Mouse (Mus musculus) cortical plate, adult 2 months (tissue): ENCODE results near the gene Lamtor1.

Experiments
- CTCF ChIP-seq: fragments of 200-500 bp; IDR thresholded peaks from 2 replicates; pipeline ENCODE4 v1.5.1; 2011; ENCODE audit warnings: mild to moderate bottlenecking, control low read depth, low read length; ENCODE audit not compliant: insufficient read depth; ENCODE audit errors: extremely low read depth
- POLR2A ChIP-seq: fragments of 200-500 bp; IDR thresholded peaks from 2 replicates; pipeline ENCODE4 v1.6.1; 2011; ENCODE audit warnings: mild to moderate bottlenecking, low read length, control low read depth; ENCODE audit not compliant: insufficient read depth; ENCODE audit errors: extremely low read depth

GRCm38 (mm10) chr7:101968751-101969150, 63.0 kb downstream of the Lamtor1 start:
- TF ChIP-seq CTCF: no peak
- TF ChIP-seq POLR2A: no peak
